Mouse (Mus musculus) E14TG2a.4 (cell line): ENCODE measurements at regions not wholly inside any gene's neighbourhood (a gene's known extent, or its start where the extent isn't known, plus 50 kb on each side); places are given as distances from the start of the nearest gene placed in this dataset.

Experiments
- H3K27me3 ChIP-seq: 2 replicates; pipeline ENCODE4 v1.6.1; 2014; ENCODE audit warnings: low read length, control low read depth; ENCODE audit not compliant: insufficient read depth
- H3K36me3 ChIP-seq: 2 replicates; pipeline ENCODE4 v1.6.1; 2014; ENCODE audit warnings: low read length, control low read depth; ENCODE audit not compliant: insufficient read depth
- H3K4me1 ChIP-seq: replicated peaks from 2 replicates; pipeline ENCODE4 v1.6.1; 2014; ENCODE audit warnings: low read depth, low read length, control low read depth
- H3K4me3 ChIP-seq: replicated peaks from 2 replicates; pipeline ENCODE4 v1.5.1; 2014; ENCODE audit warnings: mild to moderate bottlenecking, low read length
- H3K9me3 ChIP-seq: 2 replicates; pipeline ENCODE4 v1.6.1; 2014; ENCODE audit warnings: low read length, control low read depth
- CTCF ChIP-seq: conservative IDR thresholded peaks from 2 replicates; pipeline ENCODE4 v1.5.1; 2014; ENCODE audit warnings: low read length
- NANOG ChIP-seq: IDR thresholded peaks from 2 replicates; pipeline ENCODE4 v1.6.1; 2014; ENCODE audit warnings: borderline replicate concordance, low read length, mixed read lengths
- POU5F1 ChIP-seq: IDR thresholded peaks from 2 replicates; pipeline ENCODE4 v1.6.1; 2014; ENCODE audit warnings: low read length, borderline replicate concordance

DNA sequence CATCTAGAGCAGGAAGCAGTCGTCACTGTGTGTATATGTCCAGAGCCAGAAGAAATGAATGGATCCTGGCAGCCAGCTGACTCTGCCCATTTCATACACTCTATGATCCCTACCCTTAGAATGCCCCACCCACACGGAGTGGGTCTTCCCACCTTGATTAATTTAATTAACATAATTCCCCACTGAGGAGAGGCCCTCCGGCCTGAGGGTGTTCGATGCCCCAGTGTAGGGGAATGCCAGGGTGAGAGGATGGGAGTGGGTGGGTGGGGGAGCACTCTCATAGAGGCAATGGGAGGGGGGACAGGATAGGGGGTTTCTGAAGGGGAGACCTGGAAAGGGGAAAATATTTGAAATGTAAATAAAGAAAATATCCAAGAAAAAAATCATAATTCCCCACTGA, 279.3 kb upstream of the Paip1 start:
- H3K4me3 ChIP-seq = no peak overlapping the region
- H3K9me3 ChIP-seq = no peaks in the 10 kb centered on the region
- H3K27me3 ChIP-seq = no peaks in the 10 kb centered on the region
- no peaks in the 10 kb centered on the region for H3K4me1 ChIP-seq
- TF ChIP-seq NANOG (no peak), CTCF (no peak), POU5F1 (no peak)
- H3K36me3 ChIP-seq = no peaks in the 10 kb centered on the region

DNA sequence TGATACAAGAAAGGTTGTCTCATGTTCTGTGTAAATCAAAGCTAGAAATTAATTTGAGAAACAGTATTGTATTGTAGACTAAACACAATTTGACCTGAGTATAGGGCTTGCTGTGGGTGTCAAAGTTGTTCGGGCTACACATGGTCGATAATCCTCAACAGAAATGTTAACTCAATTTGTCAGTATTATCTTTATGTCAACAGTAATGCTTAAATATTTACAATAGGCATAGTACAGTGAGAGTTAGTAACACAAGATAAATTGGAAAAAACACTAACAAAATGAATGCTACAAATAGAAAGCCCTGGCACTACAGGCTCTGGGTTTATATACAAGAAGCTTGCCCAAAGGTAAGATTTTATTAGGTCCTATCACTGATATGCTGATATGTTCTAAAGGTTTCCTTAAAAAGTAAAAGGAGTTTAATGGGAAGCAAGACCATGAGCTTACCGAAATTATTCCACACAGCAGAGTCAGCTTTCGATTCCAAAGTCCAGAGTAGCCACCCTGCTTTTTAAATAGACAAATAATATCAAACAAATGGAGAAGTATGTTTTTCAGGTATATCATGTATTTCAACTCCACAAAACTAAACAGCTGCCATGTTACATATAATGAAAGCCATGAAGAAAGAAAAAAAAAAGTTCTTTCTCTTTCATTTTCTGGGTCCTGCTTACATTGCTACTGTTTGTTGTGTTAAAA, 277.4 kb upstream of the Paip1 start:
- Histone ChIP-seq H3K27me3 (no peaks in the 10 kb centered on the region), H3K4me3 (no peak overlapping the region), H3K4me1 (no peaks in the 10 kb centered on the region), H3K9me3 (no peaks in the 10 kb centered on the region), H3K36me3 (no peaks in the 10 kb centered on the region)
- TF ChIP-seq CTCF (no peak), NANOG (no peak), POU5F1 (no peak)

DNA sequence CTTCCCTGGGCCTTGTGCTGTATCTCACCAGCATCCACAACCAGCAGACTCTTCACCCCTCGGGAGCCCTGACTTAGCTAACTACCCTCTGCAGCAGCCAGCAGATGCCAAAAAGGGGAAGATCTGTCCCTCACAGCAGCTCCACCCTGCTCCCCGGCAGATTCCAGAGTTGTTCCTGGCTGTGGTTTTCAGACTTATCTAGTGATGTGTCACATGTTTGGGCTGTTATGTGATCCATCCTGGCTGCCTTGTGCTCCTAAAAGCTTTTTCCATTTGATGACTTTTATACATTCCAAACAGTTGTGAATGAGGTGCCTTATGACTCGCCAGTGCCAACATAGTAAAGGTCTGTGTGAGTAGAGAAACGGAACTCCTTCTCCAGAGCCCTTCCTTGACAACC, 250.6 kb upstream of the Paip1 start:
- H3K36me3 ChIP-seq = no peaks in the 10 kb centered on the region
- H3K4me1 ChIP-seq = no peaks in the 10 kb centered on the region
- TF ChIP-seq NANOG (no peak), CTCF (no peak), POU5F1 (no peak)
- no peaks in the 10 kb centered on the region for H3K9me3 ChIP-seq
- no peaks in the 10 kb centered on the region for H3K27me3 ChIP-seq
- no peak overlapping the region for H3K4me3 ChIP-seq

DNA sequence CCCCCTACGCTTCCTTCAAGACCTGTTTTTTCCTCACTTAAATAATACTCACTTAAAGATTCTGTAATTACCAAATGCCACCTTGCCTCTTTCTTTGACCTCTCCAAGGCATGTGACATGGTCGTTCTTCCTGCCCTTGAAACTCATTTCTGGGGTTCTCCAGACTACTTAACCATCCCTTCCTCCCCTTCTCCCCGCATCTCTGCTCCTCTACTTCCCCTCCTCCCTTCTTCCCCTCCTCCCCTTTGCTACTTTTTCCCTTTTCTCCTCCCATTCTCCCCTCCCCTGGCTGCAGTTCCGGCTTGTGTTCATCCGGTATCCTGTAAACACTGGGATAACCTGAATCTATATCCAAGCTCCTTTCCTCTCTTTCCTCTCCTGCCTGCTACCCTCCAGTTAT, 250.2 kb upstream of the Paip1 start:
- Histone ChIP-seq H3K9me3 (no peaks in the 10 kb centered on the region), H3K27me3 (no peaks in the 10 kb centered on the region), H3K4me3 (no peak overlapping the region), H3K36me3 (no peaks in the 10 kb centered on the region), H3K4me1 (no peaks in the 10 kb centered on the region)
- no peak for TF ChIP-seq POU5F1
- TF ChIP-seq NANOG = no peak
- no peak for TF ChIP-seq CTCF

DNA sequence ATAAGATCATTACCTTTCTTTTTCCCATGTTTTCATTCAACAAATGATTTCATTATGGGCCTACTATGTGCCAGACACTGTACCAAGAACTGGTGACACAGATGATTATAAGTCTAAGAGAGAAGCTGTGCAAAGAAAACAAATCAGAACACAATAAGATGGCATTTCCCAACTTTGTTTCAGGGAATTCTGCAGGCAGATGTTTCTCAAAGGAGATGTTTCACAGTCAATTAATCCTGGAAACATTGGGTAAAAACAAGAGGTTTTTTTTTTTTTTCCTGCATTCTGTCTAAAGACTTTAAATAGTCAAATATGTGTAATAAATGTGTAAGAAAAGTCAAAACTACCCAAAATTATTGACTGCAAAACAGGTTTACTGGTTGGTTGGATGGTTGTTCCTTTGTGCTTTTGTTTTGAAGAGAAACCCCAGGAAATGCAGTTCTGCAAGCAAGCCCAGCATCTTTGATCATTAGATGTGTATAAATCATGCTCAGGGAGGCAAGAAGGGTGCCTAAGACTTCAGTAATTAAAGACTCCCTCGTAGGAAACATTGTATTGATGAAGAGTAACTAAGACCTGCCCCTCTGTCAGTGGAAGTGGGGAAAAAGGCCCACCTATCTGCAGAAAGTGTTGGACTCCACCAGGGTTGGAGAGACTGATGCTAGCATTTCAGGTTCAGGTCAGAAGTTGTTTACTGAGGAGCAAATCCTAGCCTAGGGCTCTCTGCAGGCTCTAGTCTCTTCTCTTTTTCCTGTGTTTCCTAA, 249.1 kb upstream of the Paip1 start:
- Histone ChIP-seq H3K27me3 (no peaks in the 10 kb centered on the region), H3K4me3 (no peak overlapping the region), H3K4me1 (no peaks in the 10 kb centered on the region), H3K36me3 (no peaks in the 10 kb centered on the region), H3K9me3 (peaks cover 2% of the 10 kb centered on the region)
- TF ChIP-seq POU5F1 = no peak
- TF ChIP-seq NANOG = no peak
- no peak for TF ChIP-seq CTCF

DNA sequence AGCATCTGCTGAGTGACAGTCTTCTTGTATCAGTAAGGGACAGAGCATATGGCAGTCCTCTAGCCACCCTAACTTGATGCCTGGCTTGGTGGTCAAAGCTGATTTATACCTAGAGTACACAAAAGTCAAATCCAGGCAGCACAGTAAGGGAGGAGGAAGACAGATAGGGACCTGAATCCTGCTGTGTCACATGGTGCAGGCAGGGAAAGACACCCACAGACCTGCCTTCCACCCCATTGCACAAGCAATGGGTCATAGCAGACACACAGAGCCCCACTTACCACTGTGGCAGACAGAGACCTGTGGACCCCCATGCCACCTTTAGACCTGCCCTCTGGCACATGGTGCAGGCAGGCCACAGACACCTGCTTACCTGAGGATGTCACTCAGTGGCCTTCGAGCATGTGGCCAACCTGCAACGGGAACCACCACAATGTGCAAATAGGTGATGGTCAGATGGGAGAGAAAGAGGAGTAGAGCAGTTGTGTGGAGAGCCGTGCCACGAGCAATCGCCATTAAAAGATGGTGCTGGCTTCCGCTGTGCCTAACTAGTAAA, 244.0 kb upstream of the Paip1 start:
- H3K4me1 ChIP-seq = no peaks in the 10 kb centered on the region
- no peak overlapping the region for H3K4me3 ChIP-seq
- no peaks in the 10 kb centered on the region for H3K36me3 ChIP-seq
- TF ChIP-seq POU5F1 = no peak
- no peak for TF ChIP-seq CTCF
- TF ChIP-seq NANOG = no peak
- no peaks in the 10 kb centered on the region for H3K27me3 ChIP-seq
- H3K9me3 ChIP-seq = peaks cover 18% of the 10 kb centered on the region

DNA sequence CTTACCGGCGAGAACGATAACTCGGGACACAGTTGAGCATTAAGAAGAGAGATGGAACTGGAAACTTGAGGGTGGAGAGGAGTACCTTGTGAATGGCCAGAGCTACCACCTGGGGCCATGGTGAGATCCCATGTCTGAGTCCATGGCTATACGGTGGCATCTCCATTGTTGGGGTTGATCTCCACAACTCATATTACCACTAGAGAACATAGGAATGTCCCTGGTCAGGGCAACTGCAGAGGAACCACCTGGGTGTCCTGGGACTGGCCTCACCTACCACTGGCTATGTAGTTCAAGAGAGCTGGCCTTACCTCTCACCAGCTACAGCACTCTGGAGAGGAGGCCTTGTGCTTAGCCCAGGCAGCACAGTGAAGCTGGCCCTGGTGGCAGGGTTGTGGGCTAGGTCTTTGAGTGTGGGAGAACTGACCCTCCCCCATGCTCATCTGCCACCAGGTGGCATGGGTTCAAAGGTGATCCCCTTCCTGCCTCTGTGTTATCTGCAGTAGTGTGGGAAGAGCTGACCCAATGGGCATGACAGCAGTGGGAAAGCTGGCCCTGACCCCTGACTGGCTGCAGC, 242.7 kb upstream of the Paip1 start:
- H3K4me3 ChIP-seq = no peak overlapping the region
- H3K9me3 ChIP-seq = peaks cover 18% of the 10 kb centered on the region
- no peak for TF ChIP-seq CTCF
- no peak for TF ChIP-seq POU5F1
- no peak for TF ChIP-seq NANOG
- no peaks in the 10 kb centered on the region for H3K36me3 ChIP-seq
- no peaks in the 10 kb centered on the region for H3K27me3 ChIP-seq
- H3K4me1 ChIP-seq = no peaks in the 10 kb centered on the region

DNA sequence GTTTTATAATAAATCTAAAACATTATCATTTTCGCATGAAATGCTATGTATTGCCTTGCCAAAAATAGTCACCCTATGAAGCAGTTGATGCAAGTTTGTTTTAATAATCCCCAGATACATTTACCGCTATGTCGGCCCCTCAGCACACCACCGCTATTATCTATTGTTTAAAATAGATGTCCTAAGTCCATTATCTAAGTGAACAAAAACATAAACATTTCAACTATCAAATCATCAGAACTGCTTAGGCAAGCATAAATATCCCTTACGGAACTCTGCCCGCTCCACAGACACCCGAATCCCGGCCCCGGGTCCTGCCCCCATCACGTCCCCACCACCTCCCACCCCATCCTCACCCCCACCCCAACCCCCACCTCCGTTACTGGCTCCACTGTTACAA, 196.8 kb upstream of the Paip1 start:
- H3K9me3 ChIP-seq = no peaks in the 10 kb centered on the region
- H3K4me3 ChIP-seq = no peak overlapping the region
- H3K27me3 ChIP-seq = no peaks in the 10 kb centered on the region
- H3K36me3 ChIP-seq = no peaks in the 10 kb centered on the region
- TF ChIP-seq CTCF = no peak
- TF ChIP-seq POU5F1 = no peak
- TF ChIP-seq NANOG = no peak
- H3K4me1 ChIP-seq = no peaks in the 10 kb centered on the region
